4 mouse cellular contexts compared by ENCODE assay signal in the genomic region with DNA sequence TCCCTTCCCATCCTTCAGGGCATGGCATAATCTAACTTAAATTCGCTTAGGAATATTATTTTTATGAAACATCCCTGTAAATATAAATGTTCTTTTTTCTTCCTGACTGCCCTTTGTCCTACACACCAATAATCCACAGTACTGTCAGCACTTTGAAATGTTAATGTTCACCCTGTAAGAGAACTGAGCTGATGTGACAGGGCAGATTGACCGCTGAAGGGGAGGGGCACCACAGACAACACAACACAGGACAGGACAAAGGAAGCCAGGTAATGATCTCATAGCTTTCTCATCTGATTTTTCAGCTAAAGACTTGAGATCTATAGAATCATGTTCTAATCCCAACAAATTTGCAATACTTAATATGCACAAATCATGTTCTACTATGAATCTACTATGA.
DNase-seq lines count a peak whose midpoint lies in the region; TF ChIP-seq lines count a peak whose summit lies in the region.
"Not testable (repeated sequence)": the region's sequence is repeated elsewhere in the genome, so short reads cannot be mapped to it uniquely, and the experiment has no call there.

No protein-coding gene starts in this region.

- H3K27ac ChIP-seq in kidney, adult 2 months (ENCODE audit: insufficient read depth, low read depth, low read length) = not testable (repeated sequence)

- peak; percentile 38 for DNase-seq in kidney, adult 11 months
- peak; percentile 72 for DNase-seq in kidney, adult 2 months
- DNase-seq in kidney, adult 9 months = peak; percentile 81
- peak; percentile 31 to 36 for DNase-seq in kidney, postnatal 36 days

- not testable (repeated sequence) for H3K27me3 ChIP-seq in kidney, adult 2 months (replicated peaks; ENCODE audit: control insufficient read depth, insufficient read depth, low read length)

- TF ChIP-seq POLR2A in kidney, adult 2 months (IDR thresholded peaks at IDR 0.05; ENCODE audit: low read depth, low read length) = not testable (repeated sequence)

- H3K36me3 ChIP-seq in kidney, adult 2 months (ENCODE audit: control insufficient read depth, insufficient read depth, low read length) = not testable (repeated sequence)

- H3K4me3 ChIP-seq in kidney, adult 2 months (ENCODE audit: insufficient read depth, low read depth, low read length) = not testable (repeated sequence)

- not testable (repeated sequence) for TF ChIP-seq CTCF in kidney, adult 2 months (conservative IDR thresholded peaks at IDR 0.05; ENCODE audit: insufficient read depth, insufficient read length, low read depth, low read length)

- WGBS in kidney, adult 2 months = 55% methylated on average over 2 of the region's 2 CpGs

- H3K4me1 ChIP-seq in kidney, adult 2 months (ENCODE audit: control insufficient read depth, insufficient read depth, low read length) = not testable (repeated sequence)
